Mouse (Mus musculus): ENCODE results near the gene Trank1. TPM values are rescaled to one million over a fixed set of nuclear protein-coding genes. Genes with fewer than 3 reads are reported as not detected.

The Trank1 gene
- polyA plus RNA-seq, 1 experiment from 2014 or later, result 0.39 TPM

GRCm38 (mm10) chr9:111427891-111428555 is 116.5 kb downstream of the Trank1 start:
- peak; percentile 63 for TF ChIP-seq CTCF (IDR thresholded peaks at IDR 0.05; ENCODE audit: low read depth)
- 85% methylated on average over 9 of the region's 9 CpGs for WGBS
- Histone ChIP-seq H3K9ac (ENCODE audit: low read depth, low read length) (no peak overlapping the region), H3K4me1 (replicated peaks; ENCODE audit: control insufficient read depth, insufficient read depth, low read length) (no peaks in the 10 kb centered on the region), H3K4me3 (ENCODE audit: low read depth, low read length) (no peak overlapping the region), H3K4me2 (replicated peaks; ENCODE audit: low read depth) (no peak overlapping the region), H3K27ac (ENCODE audit: low read depth, low read length) (no peak overlapping the region), H3K36me3 (ENCODE audit: control insufficient read depth, insufficient read depth) (no peaks in the 10 kb centered on the region), H3K9me3 (ENCODE audit: control insufficient read depth) (no peaks in the 10 kb centered on the region), H3K27me3 (replicated peaks; ENCODE audit: control insufficient read depth, insufficient read depth, low read length) (no peaks in the 10 kb centered on the region)
- ATAC-seq, result no peak

DNA sequence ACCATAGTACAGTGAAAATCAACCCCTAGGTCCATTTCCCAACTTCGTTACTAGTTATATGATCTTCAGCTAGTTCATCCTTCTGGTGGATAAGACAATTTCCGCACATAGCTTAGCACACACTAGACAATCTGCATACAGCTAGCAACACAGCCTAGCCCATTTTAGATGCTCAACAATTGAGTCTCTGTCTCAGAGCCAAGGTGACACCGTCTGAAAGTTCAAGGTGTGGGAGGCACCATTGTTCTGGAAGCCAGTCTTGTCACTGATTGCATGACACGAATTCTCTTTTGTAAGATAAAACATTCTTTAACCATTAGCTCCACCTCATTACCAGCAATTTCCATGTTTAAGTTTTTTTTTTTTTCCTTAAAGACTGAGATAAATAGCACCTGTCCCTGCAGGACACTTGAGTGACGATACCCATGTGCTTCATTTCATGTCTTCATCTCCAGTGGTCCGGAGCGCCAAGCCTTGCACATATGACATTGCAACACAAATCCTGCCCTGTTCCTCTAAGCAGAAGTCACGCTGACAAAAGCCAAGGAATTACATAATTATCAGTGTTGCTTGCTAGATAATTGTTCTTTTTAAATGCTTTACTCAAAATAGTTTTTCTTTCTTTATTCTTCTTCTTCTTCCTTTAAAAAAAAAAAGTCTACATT is 117.3 kb downstream of the Trank1 start:
- H3K27me3 ChIP-seq (replicated peaks; ENCODE audit: control insufficient read depth, insufficient read depth, low read length), result no peaks in the 10 kb centered on the region
- H3K27ac ChIP-seq (ENCODE audit: low read depth, low read length), result no peak overlapping the region
- TF ChIP-seq CTCF (IDR thresholded peaks at IDR 0.05; ENCODE audit: low read depth), result no peak
- no peak for ATAC-seq
- no peak overlapping the region for H3K9ac ChIP-seq (ENCODE audit: low read depth, low read length)
- H3K4me1 ChIP-seq (replicated peaks; ENCODE audit: control insufficient read depth, insufficient read depth, low read length), result no peaks in the 10 kb centered on the region
- no peak overlapping the region for H3K4me3 ChIP-seq (ENCODE audit: low read depth, low read length)
- H3K9me3 ChIP-seq (ENCODE audit: control insufficient read depth), result no peaks in the 10 kb centered on the region
- H3K36me3 ChIP-seq (ENCODE audit: control insufficient read depth, insufficient read depth), result no peaks in the 10 kb centered on the region
- WGBS, result 70% methylated on average over 8 of the region's 8 CpGs
- H3K4me2 ChIP-seq (replicated peaks; ENCODE audit: low read depth), result no peak overlapping the region

DNA sequence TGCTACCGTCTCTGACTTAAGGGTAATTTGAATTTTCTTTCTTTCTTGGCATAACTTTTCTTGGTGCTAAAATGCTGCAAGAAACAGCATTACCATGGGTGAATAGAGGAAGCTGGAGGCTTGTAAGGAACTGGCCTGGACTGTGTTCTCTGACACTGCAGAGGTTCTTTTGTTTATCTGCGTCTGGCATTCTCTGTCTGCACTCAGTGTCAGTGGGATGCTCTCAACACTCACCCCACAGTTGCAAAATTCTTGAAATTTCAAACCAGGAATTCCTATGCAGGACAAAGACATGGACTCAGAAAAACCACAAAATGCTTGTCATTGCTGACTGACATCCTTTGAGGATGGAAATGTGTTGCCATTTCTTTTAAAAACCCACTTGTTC is 117.8 kb downstream of the Trank1 start:
- Histone ChIP-seq H3K9ac (ENCODE audit: low read depth, low read length) (no peak overlapping the region), H3K27ac (ENCODE audit: low read depth, low read length) (no peak overlapping the region), H3K36me3 (ENCODE audit: control insufficient read depth, insufficient read depth) (no peaks in the 10 kb centered on the region), H3K27me3 (replicated peaks; ENCODE audit: control insufficient read depth, insufficient read depth, low read length) (no peaks in the 10 kb centered on the region), H3K9me3 (ENCODE audit: control insufficient read depth) (no peaks in the 10 kb centered on the region), H3K4me2 (replicated peaks; ENCODE audit: low read depth) (no peak overlapping the region), H3K4me1 (replicated peaks; ENCODE audit: control insufficient read depth, insufficient read depth, low read length) (no peaks in the 10 kb centered on the region), H3K4me3 (ENCODE audit: low read depth, low read length) (no peak overlapping the region)
- no peak for ATAC-seq
- no peak for TF ChIP-seq CTCF (IDR thresholded peaks at IDR 0.05; ENCODE audit: low read depth)
- WGBS, result 42% methylated on average over 2 of the region's 2 CpGs

DNA sequence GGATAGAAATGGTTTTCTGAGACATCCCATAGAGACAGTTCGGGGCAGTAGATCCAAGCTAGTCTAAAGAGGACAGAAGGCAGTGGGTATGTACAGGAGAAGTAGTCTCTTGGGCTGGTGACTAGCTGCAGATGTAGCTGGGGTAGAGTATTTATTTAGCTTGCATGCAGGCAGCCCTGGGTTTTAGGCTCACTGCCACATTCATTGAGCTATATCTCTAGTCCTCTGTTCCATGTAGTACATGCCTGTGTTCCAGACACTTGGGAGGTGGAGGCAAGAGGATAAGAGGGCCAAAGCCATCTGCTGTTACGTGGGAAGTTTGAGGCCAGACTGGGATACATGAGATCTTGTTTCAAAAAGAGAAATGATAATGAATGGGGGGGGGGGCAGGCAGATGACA is 123.9 kb downstream of the Trank1 start:
- Histone ChIP-seq H3K4me1 (replicated peaks; ENCODE audit: control insufficient read depth, insufficient read depth, low read length) (no peaks in the 10 kb centered on the region), H3K27me3 (replicated peaks; ENCODE audit: control insufficient read depth, insufficient read depth, low read length) (0 out of 2 replicates have a peak, but pooled peaks cover 8% of the 10 kb centered on the region), H3K27ac (ENCODE audit: low read depth, low read length) (no peak overlapping the region), H3K9ac (ENCODE audit: low read depth, low read length) (no peak overlapping the region), H3K36me3 (ENCODE audit: control insufficient read depth, insufficient read depth) (no peaks in the 10 kb centered on the region), H3K4me3 (ENCODE audit: low read depth, low read length) (no peak overlapping the region), H3K4me2 (replicated peaks; ENCODE audit: low read depth) (no peak overlapping the region), H3K9me3 (ENCODE audit: control insufficient read depth) (no peaks in the 10 kb centered on the region)
- ATAC-seq, result no peak
- TF ChIP-seq CTCF (IDR thresholded peaks at IDR 0.05; ENCODE audit: low read depth), result no peak
- WGBS, result 89% methylated on average over 2 of the region's 2 CpGs

GRCm38 (mm10) chr9:111438904-111439835 is 127.6 kb downstream of the Trank1 start, which contains the start of gene Dclk3:
Gene Dclk3 (plus strand): TSS chr9:111439081.
- no peak within 1 kb of the TSS for H3K27ac ChIP-seq (ENCODE audit: low read depth, low read length)
- H3K4me1 ChIP-seq (replicated peaks; ENCODE audit: control insufficient read depth, insufficient read depth, low read length), result no peaks in the 10 kb centered on the region
- H3K4me2 ChIP-seq (replicated peaks; ENCODE audit: low read depth), result peak within 1 kb of the TSS; percentile 98
- H3K9me3 ChIP-seq (ENCODE audit: control insufficient read depth), result no peaks in the 10 kb centered on the region
- ATAC-seq, result peak; percentile 78
- H3K4me3 ChIP-seq (ENCODE audit: low read depth, low read length), result peak within 1 kb of the TSS; percentile 50
- H3K27me3 ChIP-seq (replicated peaks; ENCODE audit: control insufficient read depth, insufficient read depth, low read length), result 0 out of 2 replicates have a peak, but pooled peaks cover 8% of the 10 kb centered on the region
- H3K36me3 ChIP-seq (ENCODE audit: control insufficient read depth, insufficient read depth), result no peaks in the 10 kb centered on the region
- no peak for TF ChIP-seq CTCF (IDR thresholded peaks at IDR 0.05; ENCODE audit: low read depth)
- H3K9ac ChIP-seq (ENCODE audit: low read depth, low read length), result peak within 1 kb of the TSS; percentile 37; the same call in 1 of the 2 replicates
- 6% methylated on average over 34 of the region's 57 CpGs for WGBS

GRCm38 (mm10) chr9:111439836-111440201 is 128.3 kb downstream of the Trank1 start:
- WGBS, result 65% methylated on average over 8 of the region's 8 CpGs
- Histone ChIP-seq H3K27ac (ENCODE audit: low read depth, low read length) (no peak overlapping the region), H3K4me2 (replicated peaks; ENCODE audit: low read depth) (peak overlapping the region; percentile 98; the same call in 1 of the 2 replicates), H3K9ac (ENCODE audit: low read depth, low read length) (no peak overlapping the region), H3K4me1 (replicated peaks; ENCODE audit: control insufficient read depth, insufficient read depth, low read length) (no peaks in the 10 kb centered on the region), H3K4me3 (ENCODE audit: low read depth, low read length) (peak overlapping the region; percentile 50; the same call in 1 of the 2 replicates), H3K27me3 (replicated peaks; ENCODE audit: control insufficient read depth, insufficient read depth, low read length) (0 out of 2 replicates have a peak, but pooled peaks cover 8% of the 10 kb centered on the region), H3K9me3 (ENCODE audit: control insufficient read depth) (no peaks in the 10 kb centered on the region), H3K36me3 (ENCODE audit: control insufficient read depth, insufficient read depth) (no peaks in the 10 kb centered on the region)
- no peak for TF ChIP-seq CTCF (IDR thresholded peaks at IDR 0.05; ENCODE audit: low read depth)
- ATAC-seq, result no peak
